Comparison of ENCODE assay signal across 11 mouse cellular contexts in the genomic region with DNA sequence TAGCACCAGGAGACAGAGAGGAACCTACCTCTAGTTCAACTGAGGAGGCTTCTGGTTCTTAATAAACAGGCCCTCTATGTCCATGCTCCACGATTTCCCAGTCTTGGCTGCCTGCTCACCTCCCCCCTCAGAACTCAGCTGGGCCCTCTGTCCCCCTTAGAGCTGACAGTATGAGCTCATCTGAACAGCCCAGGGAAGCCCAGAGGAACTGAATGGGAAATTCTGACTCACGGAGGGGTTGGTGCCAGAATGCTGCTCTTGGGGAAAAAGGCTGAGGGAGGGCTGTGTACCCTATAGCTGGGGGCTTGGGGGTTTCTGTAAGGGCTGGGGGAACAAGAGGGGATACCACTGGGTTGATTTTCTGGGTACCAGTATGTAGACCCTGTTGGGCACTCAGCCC.
A peak's percentile ranks its signal among the peaks of the same experiment; 100 is the strongest.
DNase-seq lines count a peak whose midpoint lies in the region; ATAC-seq and TF ChIP-seq lines count a peak whose summit lies in the region.
"Had no signal": no experiment of that assay in that cellular context is flagged by ENCODE, and none has a peak within 500 bp of the region (broad histone marks: within the 10 kb centered on the region; RNA-seq: fewer than 3 reads in every experiment).

No protein-coding gene starts in this region.

- 0 out of 2 replicates have a peak overlapping the region, but pooled peaks have one; percentile 28 for H3K9ac ChIP-seq in kidney, embryonic 14.5 days (ENCODE audit: low read depth, low read length)
- peak overlapping the region; percentile 1; the same call in 1 of the 2 replicates for H3K9ac ChIP-seq in heart, embryonic 12.5 days
- H3K9ac ChIP-seq: hindbrain, embryonic 12.5 days; liver, embryonic 14.5 days had no signal

- CTCF ChIA-PET in Patski (lab: Charles Lee) = interaction anchor here (1.5 to 2.6 kb wide), 4 partner anchors 8 to 75 kb away, joined by 4 to 12 read pairs (median 5); no protein-coding TSS in a partner anchor

- TF ChIP-seq CTCF in Patski (IDR thresholded peaks at IDR 0.05) = no peak
- no peak for TF ChIP-seq CTCF in olfactory bulb, adult 2 months (IDR thresholded peaks at IDR 0.05; ENCODE audit: insufficient read depth, low read depth, low read length)

- TF ChIP-seq POLR2A in olfactory bulb, adult 2 months (IDR thresholded peaks at IDR 0.05; ENCODE audit: insufficient read depth, low read depth, low read length) = no peak

- no peak overlapping the region for H3K4me2 ChIP-seq in kidney, embryonic 14.5 days (replicated peaks; ENCODE audit: low read depth, low read length)
- no peak overlapping the region for H3K4me2 ChIP-seq in heart, embryonic 12.5 days
- H3K4me2 ChIP-seq: hindbrain, embryonic 12.5 days had no signal

- no peak for ATAC-seq in kidney, embryonic 14.5 days (ENCODE audit: low FRiP score, low TSS enrichment)
- peak; percentile 15 for ATAC-seq in Patski
- no peak for ATAC-seq in heart, embryonic 12.5 days (ENCODE audit: insufficient number of reproducible peaks, low FRiP score)

- H3K9me3 ChIP-seq in kidney, embryonic 14.5 days (ENCODE audit: control insufficient read depth, low read length) = no peaks in the 10 kb centered on the region
- no peaks in the 10 kb centered on the region for H3K9me3 ChIP-seq in heart, embryonic 12.5 days (replicated peaks)
- H3K9me3 ChIP-seq: hindbrain, embryonic 12.5 days had no signal

- POLR2A ChIA-PET in Patski (lab: Charles Lee) = no interaction called here

- 78% methylated on average over 2 of the region's 2 CpGs for WGBS in kidney, embryonic 14.5 days
- WGBS in heart, embryonic 12.5 days = 34% methylated on average over 2 of the region's 2 CpGs
- WGBS in olfactory bulb, adult 2 months = 25% methylated on average over 2 of the region's 2 CpGs

- no peak overlapping the region for H3K27ac ChIP-seq in kidney, embryonic 14.5 days (ENCODE audit: low read depth, low read length)
- peak overlapping the region; percentile 10; the same call in 1 of the 2 replicates for H3K27ac ChIP-seq in heart, embryonic 12.5 days (ENCODE audit: poor library complexity, severe bottlenecking)
- peak overlapping the region; percentile 64; the same call in 1 of the 2 replicates for H3K27ac ChIP-seq in olfactory bulb, adult 2 months (ENCODE audit: insufficient read depth, low read depth, low read length)
- H3K27ac ChIP-seq: hindbrain, embryonic 12.5 days; liver, embryonic 14.5 days had no signal

- peaks cover 8% of the 10 kb centered on the region; the same call in 1 of the 2 replicates for H3K4me1 ChIP-seq in kidney, embryonic 14.5 days (ENCODE audit: control insufficient read depth, insufficient read depth, low read length)
- peaks cover 53% of the 10 kb centered on the region for H3K4me1 ChIP-seq in heart, embryonic 12.5 days (replicated peaks)
- peaks cover 45% of the 10 kb centered on the region for H3K4me1 ChIP-seq in olfactory bulb, adult 2 months (ENCODE audit: control insufficient read depth, insufficient read depth, low read length)

- H3K4me3 ChIP-seq in kidney, embryonic 14.5 days (ENCODE audit: low read length) = no peak overlapping the region
- H3K4me3 ChIP-seq in heart, embryonic 12.5 days = no peak overlapping the region
- H3K4me3 ChIP-seq in olfactory bulb, adult 2 months (ENCODE audit: insufficient read depth, low read depth, low read length) = no peak overlapping the region
- H3K4me3 ChIP-seq: hindbrain, embryonic 12.5 days had no signal

- 0 out of 2 replicates have a peak, but pooled peaks cover 2% of the 10 kb centered on the region for H3K36me3 ChIP-seq in kidney, embryonic 14.5 days (ENCODE audit: control insufficient read depth, insufficient read depth, low read length)
- H3K36me3 ChIP-seq in heart, embryonic 12.5 days = peaks cover 10% of the 10 kb centered on the region

- no peak for DNase-seq in kidney, postnatal 14 days
- peak; percentile 58 for DNase-seq in Patski (ENCODE audit: low read depth, low spot score)
- DNase-seq in adrenal gland, adult 8-10 months = no peak
- no peak for DNase-seq in spleen, postnatal 4 days (ENCODE audit: low spot score in 2 of 2)
- DNase-seq in yolk sac, embryonic 10.5 days (ENCODE audit: low spot score) = no peak
- DNase-seq: cerebellum, postnatal 36 days had no signal

- in situ Hi-C loops in Patski (cut with MboI; ENCODE audit: low pct_unique_long_range_greater_than_20kb) = no loop called here

- no peaks in the 10 kb centered on the region for H3K27me3 ChIP-seq in kidney, embryonic 14.5 days (ENCODE audit: control insufficient read depth, insufficient read depth, low read length)
- no peaks in the 10 kb centered on the region for H3K27me3 ChIP-seq in Patski
- H3K27me3 ChIP-seq in heart, embryonic 12.5 days (replicated peaks) = no peaks in the 10 kb centered on the region
- H3K27me3 ChIP-seq: hindbrain, embryonic 12.5 days had no signal
